Mouse (Mus musculus) intestine, embryonic 15.5 days (tissue): Measurements from ENCODE around the gene Asgr2. TPM values are rescaled to one million over a fixed set of nuclear protein-coding genes. Genes with fewer than 3 reads are reported as not detected.
"Not testable (repeated sequence)": the region's sequence is repeated elsewhere in the genome, so short reads cannot be mapped to it uniquely, and the experiment has no call there.

ENCODE experiments used
- ATAC-seq: fragments of 200-750 bp; cut with Nextera tagmentation; 2 replicates; pipeline ENCODE4 v1.8.0; 2017; ENCODE audit warnings: moderate TSS enrichment, moderate library complexity
- H3K27ac ChIP-seq: fragments of 300-500 bp; sonication (generic); 2 replicates; pipeline ENCODE4 v1.5.1; 2015; ENCODE audit warnings: mild to moderate bottlenecking, inconsistent platforms
- H3K27me3 ChIP-seq: fragments of 300-500 bp; sonication (generic); replicated peaks from 2 replicates; pipeline ENCODE4 v1.6.1; 2015; ENCODE audit warnings: inconsistent platforms
- H3K36me3 ChIP-seq: fragments of 300-500 bp; sonication (generic); 2 replicates; pipeline ENCODE4 v1.6.1; 2015; ENCODE audit warnings: inconsistent platforms
- H3K4me1 ChIP-seq: fragments of 300-500 bp; sonication (generic); replicated peaks from 2 replicates; pipeline ENCODE4 v1.6.1; 2015; ENCODE audit warnings: inconsistent platforms
- H3K4me2 ChIP-seq: fragments of 300-500 bp; sonication (generic); replicated peaks from 2 replicates; pipeline ENCODE4 v1.6.1; 2015; ENCODE audit warnings: mild to moderate bottlenecking, inconsistent platforms
- H3K4me3 ChIP-seq: fragments of 300-500 bp; sonication (generic); replicated peaks from 2 replicates; pipeline ENCODE4 v1.5.1; 2015; ENCODE audit warnings: inconsistent platforms
- H3K9ac ChIP-seq: fragments of 300-500 bp; sonication (generic); 2 replicates; pipeline ENCODE4 v1.6.1; 2015; ENCODE audit warnings: inconsistent platforms
- H3K9me3 ChIP-seq: fragments of 300-500 bp; sonication (generic); 2 replicates; pipeline ENCODE4 v1.6.1; 2016; ENCODE audit warnings: inconsistent platforms
- WGBS: fragments of 180-500 bp; shearing (Covaris S2); methylation state at CpG from one replicate; pipeline ENCODE4 v1.1.7; 2015; 5-methylcytosine and 5-hydroxymethylcytosine counted together
- polyA plus RNA-seq: library from polyadenylated mRNA; unstranded; fragments of >200 nt; fragmentation: Nextera tagmentation; extraction: Ambion mirVana; gene quantifications from 2 replicates; pipeline ENCODE4 v1.2.1, GENCODE M21; 2015

Asgr2 gene
- polyA plus RNA-seq, 1 experiment from 2014 or later: 0.43 TPM

GRCm38 (mm10) chr11:70068245-70068644, 24.2 kb upstream of the Asgr2 start:
- no peak overlapping the region for H3K4me2 ChIP-seq
- no peak overlapping the region for H3K9ac ChIP-seq
- H3K27ac ChIP-seq: no peak overlapping the region
- no peaks in the 10 kb centered on the region for H3K4me1 ChIP-seq
- no peak overlapping the region for H3K4me3 ChIP-seq
- H3K27me3 ChIP-seq: no peaks in the 10 kb centered on the region
- WGBS: 57% methylated on average over 3 of the region's 3 CpGs
- no peaks in the 10 kb centered on the region for H3K36me3 ChIP-seq
- no peaks in the 10 kb centered on the region for H3K9me3 ChIP-seq
- ATAC-seq: no peak

- ATAC-seq: 0 out of 2 replicates have a peak, but pooled peaks have one; percentile 23
- Histone ChIP-seq H3K36me3 (no peaks in the 10 kb centered on the region), H3K27me3 (no peaks in the 10 kb centered on the region), H3K9me3 (no peaks in the 10 kb centered on the region), H3K9ac (no peak overlapping the region), H3K4me3 (no peak overlapping the region), H3K4me1 (no peaks in the 10 kb centered on the region), H3K4me2 (no peak overlapping the region), H3K27ac (no peak overlapping the region)
- 53% methylated on average over 6 of the region's 6 CpGs for WGBS
Observed at GRCm38 (mm10) chr11:70070057-70070456, 22.4 kb upstream of the Asgr2 start.

GRCm38 (mm10) chr11:70070603-70071002, 21.8 kb upstream of the Asgr2 start:
- H3K27ac ChIP-seq, H3K4me3 ChIP-seq, H3K9me3 ChIP-seq, H3K4me2 ChIP-seq, ATAC-seq, H3K4me1 ChIP-seq, H3K9ac ChIP-seq, H3K36me3 ChIP-seq, H3K27me3 ChIP-seq: not testable (repeated sequence)
- WGBS: 73% methylated on average over 3 of the region's 3 CpGs

GRCm38 (mm10) chr11:70074379-70075071, 17.9 kb upstream of the Asgr2 start:
- Histone ChIP-seq H3K9ac (no peak overlapping the region), H3K27me3 (no peaks in the 10 kb centered on the region), H3K36me3 (no peaks in the 10 kb centered on the region), H3K4me3 (no peak overlapping the region), H3K4me1 (no peaks in the 10 kb centered on the region), H3K4me2 (peak overlapping the region; percentile 34; the same call in 1 of the 2 replicates), H3K9me3 (no peaks in the 10 kb centered on the region), H3K27ac (no peak overlapping the region)
- no peak for ATAC-seq
- 38% methylated on average over 17 of the region's 17 CpGs for WGBS

- Histone ChIP-seq H3K4me2 (no peak overlapping the region), H3K4me1 (no peaks in the 10 kb centered on the region), H3K9ac (no peak overlapping the region), H3K9me3 (no peaks in the 10 kb centered on the region), H3K36me3 (no peaks in the 10 kb centered on the region), H3K27ac (no peak overlapping the region), H3K27me3 (no peaks in the 10 kb centered on the region), H3K4me3 (no peak overlapping the region)
- 79% methylated on average over 6 of the region's 6 CpGs for WGBS
- ATAC-seq: no peak
Observed at GRCm38 (mm10) chr11:70075581-70075980, 16.9 kb upstream of the Asgr2 start.

- Histone ChIP-seq H3K9ac (no peak overlapping the region), H3K4me2 (no peak overlapping the region), H3K4me1 (no peaks in the 10 kb centered on the region), H3K27me3 (no peaks in the 10 kb centered on the region), H3K36me3 (no peaks in the 10 kb centered on the region), H3K4me3 (no peak overlapping the region), H3K27ac (no peak overlapping the region), H3K9me3 (no peaks in the 10 kb centered on the region)
- 55% methylated on average over 3 of the region's 3 CpGs for WGBS
- ATAC-seq: no peak
Observed at GRCm38 (mm10) chr11:70077441-70077840, 15.0 kb upstream of the Asgr2 start.

- H3K27ac ChIP-seq: no peak overlapping the region
- no peak for ATAC-seq
- no peaks in the 10 kb centered on the region for H3K4me1 ChIP-seq
- H3K4me3 ChIP-seq: no peak overlapping the region
- H3K36me3 ChIP-seq: no peaks in the 10 kb centered on the region
- no peaks in the 10 kb centered on the region for H3K9me3 ChIP-seq
- H3K9ac ChIP-seq: no peak overlapping the region
- WGBS: 49% methylated on average over 6 of the region's 6 CpGs
- no peak overlapping the region for H3K4me2 ChIP-seq
- H3K27me3 ChIP-seq: no peaks in the 10 kb centered on the region
Observed at GRCm38 (mm10) chr11:70079175-70079574, 13.3 kb upstream of the Asgr2 start.

- Histone ChIP-seq H3K9ac (no peak overlapping the region), H3K27ac (no peak overlapping the region), H3K4me2 (no peak overlapping the region), H3K9me3 (no peaks in the 10 kb centered on the region), H3K4me1 (no peaks in the 10 kb centered on the region), H3K36me3 (no peaks in the 10 kb centered on the region), H3K4me3 (no peak overlapping the region), H3K27me3 (no peaks in the 10 kb centered on the region)
- ATAC-seq: no peak
- WGBS: 71% methylated on average over 7 of the region's 7 CpGs
Observed at GRCm38 (mm10) chr11:70079928-70080327, 12.5 kb upstream of the Asgr2 start.

GRCm38 (mm10) chr11:70080803-70081590, 11.4 kb upstream of the Asgr2 start:
- no peaks in the 10 kb centered on the region for H3K4me1 ChIP-seq
- H3K9me3 ChIP-seq: no peaks in the 10 kb centered on the region
- no peak overlapping the region for H3K4me2 ChIP-seq
- no peaks in the 10 kb centered on the region for H3K27me3 ChIP-seq
- H3K36me3 ChIP-seq: no peaks in the 10 kb centered on the region
- H3K4me3 ChIP-seq: no peak overlapping the region
- 84% methylated on average over 15 of the region's 15 CpGs for WGBS
- H3K9ac ChIP-seq: no peak overlapping the region
- no peak for ATAC-seq
- H3K27ac ChIP-seq: no peak overlapping the region

GRCm38 (mm10) chr11:70084563-70084962, 7.9 kb upstream of the Asgr2 start:
- H3K27ac ChIP-seq: no peak overlapping the region
- no peak for ATAC-seq
- no peak overlapping the region for H3K4me2 ChIP-seq
- H3K9ac ChIP-seq: no peak overlapping the region
- H3K27me3 ChIP-seq: no peaks in the 10 kb centered on the region
- 81% methylated on average over 8 of the region's 8 CpGs for whole genome bisulfite sequencing
- H3K4me1 ChIP-seq: no peaks in the 10 kb centered on the region
- H3K9me3 ChIP-seq: no peaks in the 10 kb centered on the region
- no peak overlapping the region for H3K4me3 ChIP-seq
- H3K36me3 ChIP-seq: no peaks in the 10 kb centered on the region

- Histone ChIP-seq H3K27ac (no peak overlapping the region), H3K27me3 (no peaks in the 10 kb centered on the region), H3K9me3 (no peaks in the 10 kb centered on the region), H3K9ac (no peak overlapping the region), H3K4me2 (no peak overlapping the region), H3K4me1 (no peaks in the 10 kb centered on the region), H3K36me3 (no peaks in the 10 kb centered on the region), H3K4me3 (no peak overlapping the region)
- no peak for ATAC-seq
- 58% methylated on average over 11 of the region's 11 CpGs for WGBS
Observed at GRCm38 (mm10) chr11:70097396-70097795, 5.0 kb downstream of the Asgr2 start.

GRCm38 (mm10) chr11:70099102-70099501, 6.7 kb downstream of the Asgr2 start:
- Histone ChIP-seq H3K9ac (no peak overlapping the region), H3K27ac (no peak overlapping the region), H3K27me3 (no peaks in the 10 kb centered on the region), H3K36me3 (no peaks in the 10 kb centered on the region), H3K4me1 (no peaks in the 10 kb centered on the region), H3K9me3 (no peaks in the 10 kb centered on the region), H3K4me3 (no peak overlapping the region), H3K4me2 (no peak overlapping the region)
- 88% methylated on average over 2 of the region's 2 CpGs for WGBS
- no peak for ATAC-seq

GRCm38 (mm10) chr11:70099809-70100208, 7.4 kb downstream of the Asgr2 start:
- Histone ChIP-seq H3K4me3 (no peak overlapping the region), H3K36me3 (no peaks in the 10 kb centered on the region), H3K27me3 (no peaks in the 10 kb centered on the region), H3K4me2 (no peak overlapping the region), H3K27ac (no peak overlapping the region), H3K4me1 (no peaks in the 10 kb centered on the region), H3K9me3 (no peaks in the 10 kb centered on the region), H3K9ac (no peak overlapping the region)
- 85% methylated on average over 2 of the region's 2 CpGs for WGBS
- ATAC-seq: no peak
